Mouse (Mus musculus) testis, adult 2 months (tissue): ENCODE data around the gene Drg1. TPM values are rescaled to one million over a fixed set of nuclear protein-coding genes. Genes with fewer than 3 reads are reported as not detected.
"Not testable (repeated sequence)": the region's sequence is repeated elsewhere in the genome, so short reads cannot be mapped to it uniquely, and the experiment has no call there.

ENCODE experiments used
- H3K27ac ChIP-seq: fragments of 200-500 bp; 2 replicates; pipeline ENCODE4 v1.5.1; 2012; ENCODE audit warnings: low read depth, low read length; ENCODE audit not compliant: control insufficient read depth, insufficient read depth
- H3K27me3 ChIP-seq: fragments of 200-500 bp; 2 replicates; pipeline ENCODE4 v1.6.1; 2012; ENCODE audit warnings: mild to moderate bottlenecking, low read length, moderate library complexity; ENCODE audit not compliant: control insufficient read depth, insufficient read depth
- H3K36me3 ChIP-seq: fragments of 200-500 bp; 2 replicates; pipeline ENCODE4 v1.6.1; 2012; ENCODE audit warnings: mild to moderate bottlenecking, low read length; ENCODE audit not compliant: control insufficient read depth, insufficient read depth
- H3K4me1 ChIP-seq: fragments of 200-500 bp; 2 replicates; pipeline ENCODE4 v1.6.1; 2012; ENCODE audit warnings: low read length; ENCODE audit not compliant: control insufficient read depth, insufficient read depth
- H3K4me3 ChIP-seq: fragments of 200-500 bp; 2 replicates; pipeline ENCODE4 v1.5.1; 2012; ENCODE audit warnings: low read depth, mild to moderate bottlenecking, low read length, moderate library complexity, mixed read lengths; ENCODE audit not compliant: control insufficient read depth
- CTCF ChIP-seq: fragments of 200-500 bp; IDR thresholded peaks from 2 replicates; pipeline ENCODE4 v1.5.1; 2012; ENCODE audit warnings: low read depth, mild to moderate bottlenecking, inconsistent platforms, low read length, moderate library complexity; ENCODE audit not compliant: control insufficient read depth, insufficient read depth, insufficient replicate concordance
- POLR2A ChIP-seq: fragments of 200-500 bp; IDR thresholded peaks from 2 replicates; pipeline ENCODE4 v1.6.1; 2012; ENCODE audit warnings: low read depth, mild to moderate bottlenecking, inconsistent platforms, low read length, moderate library complexity; ENCODE audit not compliant: control insufficient read depth
- polyA plus RNA-seq: library from polyadenylated mRNA; depleted of rRNA; stranded (reverse); fragments of >200 nt; gene quantifications from 2 replicates; pipeline ENCODE4 v1.2.3, GENCODE M21; 2012

Drg1 gene
- polyA plus RNA-seq, 1 experiment = 74.6 TPM

DNA sequence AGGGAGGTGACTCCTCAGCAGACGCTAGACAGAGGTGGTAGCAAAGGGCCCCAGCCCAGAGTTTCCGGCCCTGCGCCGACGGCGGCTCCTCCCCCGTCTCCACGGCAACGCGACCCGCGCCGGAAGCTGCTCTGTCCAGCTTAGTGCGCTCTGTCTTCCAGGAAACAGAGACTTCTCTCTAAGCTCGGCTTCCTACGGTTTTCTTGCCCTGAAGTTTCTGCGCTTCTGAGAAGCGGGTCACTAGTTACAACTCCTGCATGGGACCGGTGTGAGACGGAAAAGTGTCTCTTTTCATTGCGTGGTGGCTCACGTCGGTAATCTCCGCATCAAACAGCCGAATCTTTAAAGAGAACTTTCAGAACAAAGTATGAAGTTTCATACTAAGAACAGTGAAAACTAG, 72.9 kb downstream of the Drg1 start, which contains the start of gene Sfi1:
Sfi1 (minus strand) TSS at position 101 of the 400 bp plus-strand sequence.
- Histone ChIP-seq H3K4me3 (no peak within 1 kb of the TSS), H3K27ac (no peak within 1 kb of the TSS), H3K27me3 (no peaks in the 10 kb centered on the region), H3K36me3 (no peaks in the 10 kb centered on the region), H3K4me1 (no peaks in the 10 kb centered on the region)
- TF ChIP-seq CTCF (no peak), POLR2A (no peak)

DNA sequence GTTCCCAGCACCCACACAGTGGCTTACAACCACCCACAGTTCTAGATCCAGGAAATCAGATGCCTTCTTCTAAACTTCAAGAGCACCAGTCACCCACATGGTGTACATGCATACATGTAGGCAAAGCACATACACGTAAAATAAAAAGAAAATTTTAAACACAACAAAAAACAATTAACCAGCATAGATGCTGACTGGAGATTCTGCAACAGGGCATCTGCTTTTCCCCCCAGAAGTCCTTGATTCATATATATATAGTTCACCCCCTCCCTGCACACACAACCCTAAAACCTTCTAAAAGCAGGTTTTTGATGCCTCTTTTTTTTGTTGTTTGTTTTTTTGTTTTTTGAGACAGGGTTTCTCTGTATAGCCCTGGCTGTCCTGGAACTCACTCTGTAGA, 83.5 kb downstream of the Drg1 start:
- H3K4me3 ChIP-seq, H3K36me3 ChIP-seq, H3K27ac ChIP-seq, H3K4me1 ChIP-seq, H3K27me3 ChIP-seq: not testable (repeated sequence)

DNA sequence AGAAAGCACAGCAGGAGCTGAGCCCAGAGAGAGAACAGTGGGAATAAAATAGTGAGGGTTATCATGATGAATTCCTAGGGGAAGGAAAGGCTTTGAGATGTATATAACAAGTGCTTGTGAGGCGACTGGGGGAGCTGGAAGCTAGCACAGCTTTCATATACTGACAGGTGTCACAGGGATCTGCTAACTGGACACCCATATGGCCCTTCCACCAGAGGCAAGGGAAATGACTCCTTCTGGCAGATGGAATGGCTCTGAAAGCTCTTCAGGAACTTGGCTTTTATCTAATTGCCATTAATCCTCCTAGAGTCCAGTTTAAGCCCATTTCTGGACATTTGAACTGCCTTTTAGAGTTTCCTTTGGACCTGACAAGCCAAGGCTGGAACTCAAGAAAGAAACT, 84.2 kb downstream of the Drg1 start:
- H3K36me3 ChIP-seq, H3K27ac ChIP-seq, H3K4me3 ChIP-seq: not testable (repeated sequence)

DNA sequence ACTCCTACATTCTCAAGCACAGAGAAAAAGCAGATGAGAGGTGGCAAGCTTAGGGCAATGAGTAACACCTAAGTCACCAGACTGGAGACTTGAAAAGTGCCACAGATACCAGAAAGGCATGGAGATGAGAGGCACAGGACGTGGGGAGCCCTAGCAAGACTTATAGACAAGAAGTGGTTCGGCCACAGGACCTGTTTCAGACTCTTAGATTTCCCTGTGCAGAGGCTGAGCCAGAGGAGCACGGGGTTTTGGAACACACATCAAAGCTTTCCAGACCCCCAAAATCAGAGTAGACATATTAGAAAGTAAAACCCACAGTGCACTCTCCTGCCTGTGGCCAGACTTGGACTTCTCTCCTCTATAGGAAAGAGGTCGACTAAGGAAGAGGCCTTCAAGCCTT, 85.0 kb downstream of the Drg1 start:
- not testable (repeated sequence) for H3K4me1 ChIP-seq, H3K4me3 ChIP-seq, H3K36me3 ChIP-seq, H3K27ac ChIP-seq, H3K27me3 ChIP-seq

More for the DNA sequence above, 84.2 kb downstream of the Drg1 start:
- not testable (repeated sequence) for H3K4me1 ChIP-seq, H3K27me3 ChIP-seq

DNA sequence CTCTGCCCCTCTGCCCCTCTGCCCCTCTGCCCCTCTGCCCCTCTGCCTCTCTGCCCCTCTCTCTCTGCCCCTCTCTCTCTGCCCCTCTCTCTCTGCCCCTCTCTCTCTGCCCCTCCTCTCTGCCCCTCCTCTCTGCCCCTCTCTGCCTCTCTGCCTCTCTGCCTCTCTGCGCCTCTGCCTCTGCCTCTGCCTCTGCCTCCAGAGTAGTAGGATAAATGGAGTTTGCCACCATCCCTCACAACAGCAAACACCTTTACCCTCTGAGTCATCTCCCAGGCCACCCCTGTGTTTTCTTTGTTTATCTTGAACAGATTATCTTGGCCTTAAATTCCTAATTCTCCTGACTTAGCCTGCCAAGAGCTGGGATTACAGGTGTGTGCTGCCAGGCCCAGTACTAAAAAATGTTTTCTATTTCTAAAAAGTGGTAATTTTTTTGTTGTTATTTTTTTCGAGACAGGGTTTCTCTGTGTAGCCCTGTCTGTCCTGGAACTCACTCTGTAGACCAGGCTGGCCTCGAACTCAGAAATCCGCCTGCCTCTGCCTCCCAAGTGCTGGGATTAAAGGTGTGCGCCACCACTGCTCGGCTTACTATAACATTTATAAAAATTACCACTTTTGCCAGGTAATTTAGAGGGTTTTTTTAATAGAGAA, 85.6 kb downstream of the Drg1 start:
- not testable (repeated sequence) for H3K27me3 ChIP-seq, H3K36me3 ChIP-seq, H3K27ac ChIP-seq, H3K4me1 ChIP-seq, H3K4me3 ChIP-seq

DNA sequence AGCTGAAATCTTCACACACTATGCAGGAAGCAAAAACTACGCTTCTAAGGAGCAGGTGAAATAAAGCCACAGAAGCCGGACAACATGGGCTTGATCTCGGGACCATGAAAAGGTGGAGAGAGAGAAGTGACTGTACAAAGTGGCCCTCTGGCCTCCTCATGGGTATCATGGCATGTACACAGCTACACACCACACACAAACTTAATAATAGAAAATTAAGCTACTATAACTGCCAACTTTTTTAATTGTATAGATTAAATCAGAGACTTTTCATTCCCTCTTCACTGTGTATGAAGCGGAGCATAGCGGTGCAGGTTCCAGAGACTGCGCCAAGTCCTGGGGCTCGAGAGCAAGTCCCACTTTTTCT, 86.5 kb downstream of the Drg1 start:
- H3K4me3 ChIP-seq, H3K36me3 ChIP-seq, H3K27ac ChIP-seq, H3K27me3 ChIP-seq, H3K4me1 ChIP-seq: not testable (repeated sequence)

DNA sequence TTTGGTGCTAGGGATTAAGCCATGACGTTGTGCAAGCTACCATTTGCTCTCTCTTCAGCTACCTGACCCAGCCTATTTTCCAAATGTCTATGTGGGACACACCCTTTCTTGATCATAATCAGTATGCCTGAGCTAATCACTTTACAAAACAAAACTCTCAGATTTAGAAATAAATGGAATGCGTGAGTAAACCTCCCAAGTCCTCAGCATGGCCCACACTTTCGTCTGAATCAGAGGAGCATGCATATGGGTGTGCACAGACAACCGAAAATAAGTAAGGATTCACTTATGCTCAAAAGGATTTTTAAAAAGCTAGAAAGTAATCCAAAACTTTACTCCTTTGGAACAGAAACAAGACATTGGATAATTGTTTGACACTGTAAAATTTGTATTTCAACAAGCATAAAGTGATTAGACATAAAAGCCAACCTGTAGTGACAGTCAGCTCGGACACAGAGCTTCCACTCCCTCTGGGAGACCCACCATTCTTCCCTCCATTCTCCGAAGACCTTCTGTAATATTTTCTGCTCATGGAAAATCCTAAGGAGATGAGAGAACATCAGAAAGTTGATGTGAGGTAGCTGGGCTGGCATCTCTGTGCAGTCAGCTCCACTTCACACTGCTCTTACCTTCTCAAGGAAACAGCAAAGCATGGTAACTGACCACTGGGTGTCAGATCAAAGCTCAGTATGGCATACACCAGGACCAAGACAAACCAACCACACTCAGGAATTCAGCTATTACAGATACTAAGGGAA, 87.1 kb downstream of the Drg1 start:
- H3K36me3 ChIP-seq, H3K27ac ChIP-seq, H3K4me3 ChIP-seq, H3K27me3 ChIP-seq, H3K4me1 ChIP-seq: not testable (repeated sequence)

DNA sequence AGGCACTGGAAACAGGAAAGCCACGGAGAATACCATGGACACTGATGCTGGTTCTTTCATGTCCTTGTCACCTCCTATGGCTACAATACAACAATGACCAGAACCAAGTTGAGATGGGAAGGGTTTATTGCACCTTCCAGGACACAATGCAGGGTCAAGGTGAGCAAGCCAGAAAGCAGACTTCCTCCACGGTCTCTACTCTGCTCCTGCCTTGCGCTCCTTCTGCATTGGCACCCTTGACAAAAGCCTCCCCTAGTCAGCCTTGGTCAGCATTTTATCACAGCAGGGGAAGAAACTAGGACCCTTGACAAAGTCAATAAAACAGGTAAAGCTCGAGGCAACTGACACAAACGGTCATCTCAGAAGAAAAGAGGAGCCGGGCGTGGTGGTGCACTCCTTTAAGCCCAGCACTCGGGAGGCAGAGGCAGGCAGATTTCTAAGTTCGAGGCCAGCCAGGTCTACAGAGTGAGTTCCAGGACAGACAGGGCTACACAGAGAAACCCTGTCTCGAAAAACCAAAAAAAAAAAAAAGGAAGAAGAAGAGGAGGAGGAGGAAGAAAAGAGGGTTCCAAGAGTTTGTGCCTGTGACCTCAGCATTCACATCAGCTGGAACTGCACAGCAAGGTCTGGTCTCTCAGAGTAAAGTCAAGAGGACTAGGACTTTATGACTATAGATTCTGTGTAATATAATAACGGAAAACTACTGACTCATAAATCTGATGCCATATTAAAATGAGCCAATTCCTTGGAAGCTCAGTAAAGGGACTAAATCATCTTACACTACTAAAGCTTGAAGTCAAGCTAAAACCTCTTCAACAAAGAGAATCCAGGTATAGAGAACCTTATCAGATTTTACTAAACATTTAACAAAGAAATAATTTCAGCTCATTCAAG, 92.5 kb downstream of the Drg1 start:
- not testable (repeated sequence) for H3K4me3 ChIP-seq, H3K27me3 ChIP-seq, H3K36me3 ChIP-seq, H3K4me1 ChIP-seq, H3K27ac ChIP-seq

DNA sequence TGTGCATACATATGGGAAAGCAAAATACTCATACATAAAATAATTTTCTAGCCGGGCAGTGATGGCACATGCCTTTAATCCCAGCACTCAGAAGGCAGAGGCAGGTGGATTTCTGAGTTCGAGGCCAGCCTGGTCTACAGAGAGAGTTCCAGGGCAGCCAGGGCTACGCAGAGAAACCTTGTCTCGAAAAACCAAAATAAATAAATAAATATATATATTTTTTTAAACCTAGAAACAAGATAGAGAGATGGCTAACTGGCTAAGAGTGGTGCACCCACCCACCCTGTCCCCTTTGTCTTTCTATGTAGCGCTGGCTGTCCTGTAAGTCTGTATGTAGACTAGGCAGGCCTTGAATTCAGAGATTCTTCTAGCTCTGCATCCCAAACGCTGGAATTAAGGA, 93.7 kb downstream of the Drg1 start:
- not testable (repeated sequence) for H3K4me3 ChIP-seq, H3K4me1 ChIP-seq, H3K36me3 ChIP-seq, H3K27me3 ChIP-seq, H3K27ac ChIP-seq

DNA sequence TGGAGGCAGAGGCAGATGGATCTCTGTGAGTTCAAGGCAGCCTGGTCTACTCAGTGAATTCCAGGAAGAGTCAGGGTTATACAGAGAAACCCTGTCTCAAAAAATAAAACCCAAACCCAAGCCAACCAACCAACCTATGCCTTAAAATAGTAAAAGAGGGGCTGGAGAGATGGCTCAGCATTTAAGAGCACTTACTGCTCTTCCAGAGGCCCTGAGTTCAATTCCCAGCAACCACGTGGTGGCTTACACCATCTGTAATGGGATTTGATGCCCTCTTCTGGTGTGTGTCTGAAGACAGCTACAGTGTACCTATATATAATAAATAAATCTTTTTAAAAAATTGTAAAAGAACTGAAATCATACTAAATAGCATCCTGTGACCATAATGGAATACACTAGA, 94.3 kb downstream of the Drg1 start:
- H3K4me1 ChIP-seq, H3K27ac ChIP-seq, H3K27me3 ChIP-seq, H3K4me3 ChIP-seq, H3K36me3 ChIP-seq: not testable (repeated sequence)

DNA sequence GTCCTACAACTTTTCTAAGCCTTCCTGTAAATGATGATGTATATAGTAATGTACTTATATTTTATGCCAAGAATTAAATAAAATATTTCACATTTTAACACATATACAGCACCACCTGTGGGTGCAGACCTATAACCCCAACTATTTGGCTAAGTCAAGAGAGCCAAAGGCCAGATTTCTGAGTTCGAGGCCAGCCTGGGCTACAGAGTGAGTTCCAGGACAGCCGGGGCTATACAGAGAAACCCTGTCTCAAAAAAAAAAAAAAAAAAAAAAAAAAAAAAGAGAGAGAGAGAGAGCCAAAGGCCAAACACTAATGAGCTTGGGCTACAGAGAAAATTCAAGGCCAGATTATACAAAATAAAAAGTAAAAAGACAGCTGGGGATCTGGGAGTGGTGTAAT, 97.2 kb downstream of the Drg1 start:
- H3K4me3 ChIP-seq, H3K4me1 ChIP-seq, H3K27me3 ChIP-seq, H3K27ac ChIP-seq, H3K36me3 ChIP-seq: not testable (repeated sequence)
